Mouse (Mus musculus) megakaryocyte-erythroid progenitor cell, adult 5-6 weeks (primary cell): ENCODE measurements around the gene Cideb. TPM values are rescaled to one million over a fixed set of nuclear protein-coding genes. Genes with fewer than 3 reads are reported as not detected.

Experiments used
- ATAC-seq: replicated peaks from 2 replicates; pipeline ENCODE4 v1.8.0; 2016; ENCODE audit warnings: mild to moderate bottlenecking, inconsistent platforms; ENCODE audit not compliant: severe bottlenecking, poor library complexity, low FRiP score, low TSS enrichment
- total RNA-seq, 2 experiments: library from RNA; stranded (forward) in 1 of 2; stranded (reverse) in 1 of 2; fragments of 200-1000, 215-1000 nt in 1 of 2; fragments of >200 nt in 1 of 2; fragmentation: Nextera tagmentation in 1 of 2; gene quantifications; 2 replicates each; pipeline ENCODE4 v1.2.3; 2014 to 2017

Gene Cideb
- total RNA-seq, 2 experiments from 2014 or later = not detected

DNA sequence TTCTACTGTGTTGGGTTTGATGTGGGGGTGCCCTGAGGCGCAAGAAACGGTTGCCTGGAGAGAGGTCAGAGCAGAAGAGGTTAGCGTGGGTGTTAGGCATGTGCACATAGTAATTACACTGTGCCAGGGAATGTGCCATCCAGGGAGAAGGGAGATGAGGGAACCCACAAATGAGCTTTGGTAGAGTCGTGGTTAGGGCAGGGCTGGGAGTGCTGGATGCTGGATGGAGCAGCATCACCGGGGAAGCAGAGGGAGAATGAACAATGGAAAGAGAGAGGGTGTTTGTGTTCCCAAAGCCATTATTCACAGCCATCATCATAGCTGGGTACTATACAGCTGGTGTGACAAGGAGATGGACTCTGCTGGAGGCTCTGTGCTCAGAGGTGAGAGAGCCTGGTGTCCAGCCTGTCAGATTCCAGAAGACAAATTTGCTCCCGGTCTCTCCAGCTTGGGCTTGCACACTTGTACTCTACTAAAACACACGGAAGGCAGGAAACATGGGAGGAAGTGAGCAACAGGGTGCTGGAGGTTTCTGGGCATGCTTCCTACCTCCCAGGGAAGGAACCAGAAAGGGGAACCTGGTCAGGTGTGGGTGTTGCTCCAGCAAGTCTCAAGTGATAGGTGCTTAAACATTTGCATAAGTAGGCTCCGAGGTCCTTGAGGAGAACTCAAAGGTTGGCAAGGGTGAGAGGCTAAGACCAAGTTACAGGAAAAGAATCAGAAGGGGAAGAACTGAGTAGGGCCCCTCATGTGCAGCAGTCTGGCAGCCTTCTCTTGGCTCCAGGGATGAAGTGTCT lies 30.2 kb downstream of the Cideb start:
- ATAC-seq = no peak

DNA sequence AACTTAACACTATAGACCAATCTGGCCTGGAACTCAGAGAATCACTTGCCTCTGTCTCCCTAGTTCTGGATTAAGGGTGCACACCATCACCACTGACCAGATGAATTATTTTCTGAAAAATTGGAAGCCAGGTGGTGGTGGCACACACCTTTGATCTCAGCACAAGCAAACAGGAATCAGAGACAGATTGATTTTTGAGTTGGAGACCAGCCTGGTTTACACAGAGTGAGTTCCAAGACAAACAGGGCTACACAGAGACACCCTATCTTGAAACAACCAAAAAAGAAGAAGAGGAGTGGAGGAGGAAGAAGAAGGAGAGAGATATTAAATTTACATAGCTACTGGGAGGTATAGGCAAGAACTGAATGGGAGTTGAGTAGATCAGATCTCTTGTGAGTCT lies 32.0 kb downstream of the Cideb start:
- no peak for ATAC-seq

DNA sequence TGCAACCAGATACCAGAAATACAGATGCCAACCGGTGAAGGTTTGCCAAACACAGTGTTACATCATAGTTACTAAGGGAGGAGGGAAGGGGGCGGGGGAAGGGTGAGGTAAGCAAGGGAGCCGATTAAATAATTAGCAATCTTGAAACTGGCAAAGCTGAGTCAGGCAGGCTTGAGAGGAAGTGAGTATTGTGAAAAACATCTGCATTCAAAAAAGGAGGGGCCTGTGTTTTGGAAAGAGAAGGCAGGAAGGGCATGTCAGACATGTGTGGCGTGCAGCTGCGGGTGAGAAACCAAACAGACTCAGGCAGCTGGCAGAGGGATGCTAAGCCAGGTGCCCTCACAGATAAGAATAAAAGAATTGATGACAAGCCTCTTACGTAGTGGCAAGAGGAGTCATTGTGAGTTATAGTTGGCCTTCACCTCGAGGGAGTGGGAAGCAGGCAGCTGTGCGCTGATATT lies 33.8 kb downstream of the Cideb start:
- ATAC-seq = peak; percentile 76

DNA sequence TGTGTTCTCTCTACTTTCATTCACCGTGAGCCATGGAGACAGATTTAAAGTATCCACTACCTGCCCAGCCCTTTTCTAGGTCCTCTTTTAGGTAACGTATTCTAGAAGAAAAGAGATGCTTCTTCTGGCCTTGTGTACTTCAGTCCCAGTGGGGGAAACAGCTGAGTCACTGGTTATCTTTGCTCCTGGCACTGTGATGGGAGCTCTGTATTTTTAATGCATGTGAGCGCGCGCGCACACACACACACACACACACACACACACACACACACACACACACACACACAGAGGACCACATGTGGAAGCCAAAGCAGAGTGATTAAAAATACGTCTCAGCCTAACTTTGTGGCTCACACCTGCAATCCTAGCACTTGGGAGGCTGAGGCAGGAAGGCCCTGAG lies 34.8 kb downstream of the Cideb start:
- no peak for ATAC-seq

DNA sequence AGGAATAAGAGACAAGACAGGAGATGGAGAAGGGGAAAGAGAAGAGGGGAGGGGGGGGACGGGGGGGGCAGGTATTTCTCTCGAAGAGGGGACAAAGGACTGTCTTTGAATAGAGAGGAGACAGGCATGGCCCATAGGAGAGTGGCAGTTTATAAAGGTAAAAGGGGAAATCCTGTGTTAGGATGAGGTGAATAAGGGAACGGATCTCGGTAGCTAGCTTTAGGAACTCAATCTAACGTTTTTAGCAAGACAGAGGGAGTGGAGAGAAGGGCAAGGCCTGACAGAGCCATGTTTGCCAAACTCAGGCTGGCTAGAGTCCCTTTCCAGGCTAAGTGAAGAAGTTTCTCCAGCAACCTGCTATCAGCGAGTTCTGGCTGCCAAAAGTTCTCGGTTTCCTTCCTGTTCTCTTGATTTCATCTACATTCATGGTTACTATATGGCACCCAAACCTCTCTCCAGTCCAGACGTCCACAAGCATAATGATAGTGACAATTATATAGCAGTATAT lies 35.8 kb downstream of the Cideb start:
- no peak for ATAC-seq

DNA sequence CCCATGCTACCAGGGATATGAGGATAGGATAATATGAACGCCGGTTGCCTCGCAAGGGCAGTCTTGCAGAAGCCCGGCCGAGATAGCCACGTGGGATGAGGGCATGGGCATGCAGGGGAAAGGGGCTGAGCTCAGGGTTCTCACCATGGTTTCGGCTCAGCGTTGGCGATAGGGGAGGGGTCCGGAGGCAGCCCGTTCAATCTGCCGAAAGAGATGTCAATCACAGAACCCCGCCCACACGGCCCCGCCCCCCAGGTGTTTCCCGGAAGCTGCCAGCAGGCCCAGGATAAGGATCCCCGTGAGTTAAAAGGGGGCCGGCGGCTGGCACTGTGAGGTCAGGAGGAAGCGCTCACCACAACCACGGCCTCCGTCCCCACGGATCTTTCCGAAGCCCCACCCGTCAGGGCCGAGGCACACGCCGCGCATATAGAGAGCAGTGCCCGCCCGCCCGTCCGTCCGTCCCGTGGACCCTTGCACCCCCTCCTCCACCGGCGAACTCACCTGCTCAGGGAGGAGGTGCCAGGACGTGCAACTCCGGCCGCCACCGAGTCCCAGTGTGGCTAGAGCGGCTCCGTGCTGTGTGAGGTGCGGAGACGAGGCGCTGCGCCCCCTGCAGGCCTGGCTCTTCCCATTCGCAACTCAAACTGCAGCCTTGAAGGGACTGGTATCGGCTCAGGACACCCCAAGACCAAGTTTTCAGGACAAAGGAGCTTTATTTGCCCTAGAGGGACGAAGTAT lies 36.4 kb downstream of the Cideb start, which contains the start of gene Rabggta:
Rabggta (minus strand) TSS at position 564 of the 738 bp plus-strand sequence.
- peak; percentile 81 for ATAC-seq

DNA sequence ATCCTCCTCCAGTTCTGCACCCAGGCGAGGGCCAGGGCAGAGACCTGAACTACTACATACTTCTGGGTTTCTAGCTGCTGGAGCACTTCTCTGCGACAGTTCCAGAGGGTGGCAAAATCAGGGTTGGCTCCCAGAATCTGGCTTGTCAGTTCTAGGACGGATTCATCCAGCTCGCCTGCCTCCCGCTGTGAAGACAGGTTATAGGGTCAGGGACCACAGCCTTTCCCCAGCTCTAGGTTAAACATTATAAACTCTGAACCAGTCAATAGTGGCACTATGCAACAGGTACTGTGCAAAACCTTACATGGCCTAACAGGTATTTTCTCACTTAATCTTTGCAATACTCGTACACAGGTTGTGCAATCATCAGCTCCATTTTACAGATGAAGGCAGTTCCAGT lies 37.2 kb downstream of the Cideb start:
- ATAC-seq = no peak

DNA sequence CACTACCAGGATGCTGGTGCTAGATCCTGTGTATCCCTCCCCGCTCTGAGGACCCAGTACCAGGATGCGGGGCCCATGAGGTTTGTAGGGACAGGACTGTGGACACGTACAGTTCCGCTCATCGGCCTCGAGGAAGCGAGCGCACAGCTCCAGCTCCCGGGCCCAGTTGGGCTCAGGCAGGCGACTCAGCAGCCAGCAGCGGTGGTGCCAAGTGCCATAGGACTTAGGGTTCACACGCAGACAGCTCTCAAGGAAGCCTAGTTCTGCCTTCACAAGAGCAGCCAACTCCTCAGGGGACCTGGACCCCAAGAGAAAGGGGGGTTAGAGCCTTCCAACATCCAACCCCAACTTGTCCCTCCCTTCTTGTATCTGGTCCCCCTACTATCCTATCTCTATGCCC lies 37.6 kb downstream of the Cideb start:
- ATAC-seq = no peak

DNA sequence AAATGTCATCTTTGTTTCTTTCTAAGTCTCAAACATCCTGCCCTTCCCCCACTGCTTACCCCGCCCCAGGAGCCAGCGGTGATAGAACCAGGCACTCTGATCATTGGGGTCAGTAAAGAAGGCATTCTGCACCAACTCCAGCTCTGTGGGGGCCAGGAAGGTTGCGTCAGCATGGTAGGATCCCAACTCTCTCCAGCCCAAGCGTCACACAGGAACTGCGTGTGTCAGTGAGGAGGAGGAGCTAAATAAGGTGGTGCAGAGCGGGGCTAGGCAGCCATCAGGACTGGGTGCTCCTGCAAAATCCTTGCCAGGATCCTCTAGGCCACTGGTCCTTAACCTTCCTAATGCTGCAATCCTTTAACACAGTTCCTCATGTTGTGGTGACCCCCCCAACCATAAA lies 38.5 kb downstream of the Cideb start:
- no peak for ATAC-seq

DNA sequence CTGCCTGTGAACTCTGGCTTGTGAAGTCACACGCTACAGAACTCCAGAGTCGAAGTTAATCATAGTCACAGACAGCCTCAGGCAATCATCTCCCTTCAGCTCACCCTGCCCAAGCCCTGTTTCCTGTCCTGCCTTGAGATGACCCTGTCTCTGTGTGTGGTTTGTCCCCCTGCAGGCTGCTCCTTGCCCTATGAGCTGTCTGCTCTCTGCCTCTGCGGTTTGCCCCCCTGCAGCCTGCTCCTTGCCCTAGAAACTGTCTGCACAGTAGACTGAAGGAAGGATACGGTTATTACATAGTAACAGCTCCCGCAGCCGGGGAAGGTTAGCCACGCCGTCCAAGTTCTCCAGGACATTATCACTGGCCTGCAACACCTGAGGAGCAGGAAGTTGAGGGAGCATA lies 41.4 kb downstream of the Cideb start:
- ATAC-seq = no peak

DNA sequence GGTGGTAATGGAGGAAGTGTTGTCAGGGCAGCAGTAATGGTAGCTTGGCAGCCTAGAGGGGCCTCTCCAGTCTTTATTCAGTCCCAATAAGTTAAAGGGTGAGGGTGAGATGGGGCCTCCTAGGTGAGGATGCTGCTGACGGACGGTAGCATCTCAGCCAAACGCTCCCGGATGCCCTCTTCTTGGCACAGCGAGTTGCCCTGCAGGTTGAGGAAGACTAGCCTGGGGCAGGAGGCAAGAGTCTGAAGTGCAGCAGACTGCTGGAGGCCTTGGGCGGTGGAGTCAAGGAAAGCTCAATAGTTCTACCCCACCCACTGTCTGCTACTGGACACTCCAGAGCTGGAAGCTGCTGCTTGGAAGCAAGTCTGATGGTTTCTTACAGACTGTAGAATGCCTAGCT lies 42.0 kb downstream of the Cideb start:
- no peak for ATAC-seq

DNA sequence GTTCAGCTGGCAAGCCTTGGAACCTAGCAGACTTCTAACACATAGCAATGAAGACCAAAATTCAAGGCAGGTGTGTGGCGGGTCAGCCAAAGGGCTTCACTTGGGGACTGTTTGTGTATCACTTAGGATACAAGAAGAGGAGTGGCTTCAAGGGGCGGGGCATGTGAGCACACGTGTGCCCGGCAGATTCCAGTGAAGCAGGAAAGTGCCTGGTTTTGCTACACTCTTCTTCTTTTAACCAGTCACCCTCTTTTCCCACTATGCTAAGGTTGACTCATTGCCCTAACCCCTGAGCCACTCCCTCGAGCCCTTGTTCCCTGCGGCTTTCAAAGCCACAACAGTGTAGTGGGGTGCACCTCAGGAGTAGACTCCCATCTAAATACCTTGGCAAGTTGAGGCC lies 43.4 kb downstream of the Cideb start:
- peak; percentile 46 for ATAC-seq

DNA sequence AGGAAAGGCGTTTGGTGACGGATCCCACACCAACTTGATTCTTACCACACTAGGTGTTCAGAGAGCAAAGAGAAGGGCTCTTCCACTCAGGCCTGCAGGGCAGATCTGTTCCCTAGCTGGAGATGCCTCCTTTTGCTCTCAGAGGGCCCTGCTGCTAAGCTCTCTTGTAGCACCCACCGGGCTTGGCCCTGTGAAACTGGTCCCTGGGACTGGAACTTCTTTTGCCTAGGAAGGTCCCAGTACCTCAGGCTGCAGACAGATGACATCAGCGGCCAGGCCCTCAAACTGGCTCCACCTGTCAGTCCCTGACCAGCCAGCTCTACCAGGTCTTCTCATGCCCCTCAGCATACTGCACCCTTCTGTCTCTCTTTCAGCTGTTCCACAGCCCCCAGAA lies 44.5 kb downstream of the Cideb start, which contains the start of gene Tgm1:
Tgm1 (minus strand) TSS at position 198 of the 394 bp plus-strand sequence.
- no peak for ATAC-seq

DNA sequence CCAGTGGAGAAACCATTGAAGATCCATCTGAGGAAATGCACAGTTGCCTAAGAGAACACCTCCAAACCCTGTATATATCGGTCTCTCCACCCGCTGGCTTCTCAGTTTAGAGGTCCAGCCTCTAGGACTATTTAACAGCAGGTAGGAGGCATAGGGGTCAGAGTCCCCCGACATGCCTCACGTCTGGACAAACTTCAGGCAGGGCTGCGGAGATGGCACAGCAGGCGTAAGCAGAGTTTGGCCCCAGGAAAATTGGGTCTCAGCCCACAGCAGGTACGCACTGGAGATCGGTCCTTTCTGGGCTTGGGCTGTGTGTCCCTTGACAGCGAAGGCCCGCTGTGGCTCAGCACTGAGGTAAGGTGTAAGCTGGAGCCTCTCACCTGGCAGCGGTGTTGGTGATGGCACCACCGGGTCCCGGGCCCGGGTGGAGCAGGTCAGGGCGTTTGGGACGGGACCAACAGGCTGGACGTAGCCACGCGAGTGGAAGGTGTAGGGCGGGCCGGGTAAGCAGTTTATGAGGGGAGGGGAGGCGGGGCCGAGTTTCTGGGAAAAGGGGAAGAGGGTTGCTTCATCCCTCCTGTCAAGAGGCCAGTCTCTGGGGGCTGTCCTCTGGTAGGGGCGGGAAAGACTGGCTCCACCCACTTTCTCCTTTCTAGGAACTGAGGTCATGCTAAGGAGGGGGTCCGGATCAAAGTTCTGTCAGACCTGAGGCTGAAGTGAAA lies 45.1 kb downstream of the Cideb start:
- no peak; the same call in 1 of the 2 replicates for ATAC-seq

DNA sequence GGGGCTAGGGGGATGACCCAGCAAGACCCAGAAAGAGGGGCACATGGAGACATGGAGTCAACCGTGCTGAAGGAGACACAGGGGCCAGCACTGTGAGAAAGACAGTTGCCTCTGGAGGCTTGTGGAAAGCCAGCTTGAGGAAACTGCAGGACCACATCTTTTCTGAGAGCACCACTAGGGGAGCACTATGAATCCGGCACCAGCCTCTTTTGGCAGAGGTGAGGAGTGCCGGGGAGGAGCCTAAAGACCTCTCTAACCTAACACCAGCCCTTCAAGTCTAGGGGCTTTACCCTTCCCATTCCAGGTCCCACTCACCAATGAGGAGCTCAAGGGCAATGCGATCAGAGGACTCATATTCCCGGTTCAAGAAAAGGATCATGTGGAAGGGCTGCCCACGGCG lies 46.5 kb downstream of the Cideb start:
- no peak for ATAC-seq

DNA sequence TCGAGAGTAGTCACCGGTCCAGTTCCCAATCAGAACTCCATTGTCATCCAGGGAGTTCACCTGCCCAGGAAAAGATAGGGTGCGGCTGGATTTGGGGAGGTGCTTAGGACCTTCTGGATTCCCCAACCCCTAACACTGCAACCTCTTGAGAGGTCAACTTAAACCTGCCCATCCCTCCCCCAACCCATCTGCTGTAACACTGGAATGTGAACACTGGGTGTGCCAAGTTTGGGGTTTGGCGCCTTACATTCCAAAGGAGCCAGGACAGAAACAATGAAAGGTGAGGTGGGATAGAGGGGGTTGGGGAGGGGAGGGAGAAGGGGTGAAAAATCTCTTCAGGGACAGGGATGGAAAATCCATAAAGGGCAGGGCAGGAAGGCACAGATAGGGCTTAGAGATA lies 48.7 kb downstream of the Cideb start:
- no peak for ATAC-seq

DNA sequence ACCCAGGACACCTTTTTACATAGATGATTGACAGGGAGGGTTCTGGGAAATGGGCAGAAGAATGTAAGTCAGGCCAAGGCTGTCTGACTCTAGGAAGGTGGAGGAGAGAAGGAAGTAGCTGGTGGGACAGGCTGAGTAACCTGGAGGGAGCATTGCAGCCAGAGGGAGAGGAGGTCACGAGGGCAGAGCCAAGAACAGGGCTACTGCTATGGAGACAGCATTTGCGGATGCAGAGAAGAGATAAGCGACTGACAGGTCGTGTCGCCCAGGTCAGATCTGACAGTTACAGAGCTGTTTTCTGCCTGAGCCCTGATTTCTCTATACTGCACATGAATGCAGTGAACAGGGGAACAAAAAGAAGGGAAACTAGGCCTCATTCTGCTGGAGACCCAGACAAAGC lies 50.9 kb downstream of the Cideb start:
- ATAC-seq = peak; percentile 73

DNA sequence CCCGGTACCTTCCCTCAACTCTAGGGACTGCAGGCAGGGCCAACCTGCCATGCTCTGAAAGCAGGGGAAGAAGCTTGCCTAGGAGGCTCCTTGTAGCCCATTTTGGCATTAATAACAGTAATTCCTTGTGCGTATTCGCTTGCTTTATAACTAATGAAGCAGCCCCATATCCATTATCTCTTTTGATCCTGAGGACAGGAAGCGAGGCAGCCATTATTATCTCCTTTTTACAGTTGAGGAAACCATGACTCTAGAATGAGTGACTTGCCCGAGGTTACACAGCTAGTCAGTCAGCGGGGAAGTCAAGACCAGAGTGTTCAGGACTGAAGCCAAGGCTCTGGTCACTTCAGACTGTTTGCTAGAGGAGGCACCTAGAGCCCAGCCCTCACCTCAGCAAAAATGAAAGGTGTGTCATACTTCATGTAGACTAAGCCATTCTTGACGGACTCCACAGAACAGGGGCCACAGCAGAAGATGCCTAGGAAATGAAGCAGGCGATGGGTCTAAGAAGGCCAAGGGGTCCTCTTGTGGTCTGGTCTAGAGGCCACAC lies 52.1 kb downstream of the Cideb start:
- 0 out of 2 replicates have a peak, but pooled peaks have one; percentile 28 for ATAC-seq
